Mouse (Mus musculus) midbrain, embryonic 14.5 days (tissue): ENCODE results near the gene Adh1. TPM values are rescaled to one million over a fixed set of nuclear protein-coding genes. Genes with fewer than 3 reads are reported as not detected.

ENCODE experiments used
- ATAC-seq: fragments of 200-750 bp; cut with Nextera tagmentation; 2 replicates; pipeline ENCODE4 v1.8.0; 2017; ENCODE audit warnings: moderate number of reproducible peaks, moderate library complexity; ENCODE audit not compliant: low FRiP score, low TSS enrichment
- DNase-seq: peaks from one replicate; pipeline ENCODE4 v3.0.0-alpha.2; 2015
- H3K27ac ChIP-seq: fragments of 300-500 bp; sonication (generic); replicated peaks from 2 replicates; pipeline ENCODE4 v1.5.1; 2014; ENCODE audit warnings: mild to moderate bottlenecking, low read depth, low read length, moderate library complexity
- H3K27me3 ChIP-seq: fragments of 300-500 bp; sonication (generic); 2 replicates; pipeline ENCODE4 v1.6.1; 2014; ENCODE audit warnings: low read length, control low read depth, mixed read lengths; ENCODE audit not compliant: control insufficient read depth, insufficient read depth
- H3K36me3 ChIP-seq: fragments of 300-500 bp; sonication (generic); 2 replicates; pipeline ENCODE4 v1.6.1; 2014; ENCODE audit warnings: low read length, control low read depth; ENCODE audit not compliant: control insufficient read depth, insufficient read depth
- H3K4me1 ChIP-seq: fragments of 300-500 bp; sonication (generic); 2 replicates; pipeline ENCODE4 v1.6.1; 2014; ENCODE audit warnings: mild to moderate bottlenecking, antibody characterized with exemption, low read length, control low read depth; ENCODE audit not compliant: control insufficient read depth, insufficient read depth
- H3K4me2 ChIP-seq: fragments of 300-500 bp; sonication (generic); 2 replicates; pipeline ENCODE4 v1.6.1; 2014; ENCODE audit warnings: mild to moderate bottlenecking, low read length, moderate library complexity
- H3K4me3 ChIP-seq: fragments of 300-500 bp; sonication (generic); replicated peaks from 2 replicates; pipeline ENCODE4 v1.5.1; 2014; ENCODE audit warnings: low read depth, low read length
- H3K9ac ChIP-seq: fragments of 300-500 bp; sonication (generic); replicated peaks from 2 replicates; pipeline ENCODE4 v1.6.1; 2014; ENCODE audit warnings: mild to moderate bottlenecking, low read length, moderate library complexity
- H3K9me3 ChIP-seq: fragments of 300-500 bp; sonication (generic); 2 replicates; pipeline ENCODE4 v1.6.1; 2016; ENCODE audit warnings: low read length, control low read depth, mixed read lengths; ENCODE audit not compliant: control insufficient read depth
- WGBS: fragments of 180-500 bp; shearing (Covaris S2); extraction: QIAGEN DNeasy Blood & Tissue Kit; methylation state at CpG from one replicate; pipeline ENCODE4 v1.1.7; 2014; 5-methylcytosine and 5-hydroxymethylcytosine counted together
- polyA plus RNA-seq: library from polyadenylated mRNA; unstranded; fragments of >200 nt; fragmentation: Nextera tagmentation; extraction: Ambion mirVana; gene quantifications from 2 replicates; pipeline ENCODE4 v1.2.1, GENCODE M21; 2014

The Adh1 gene
- polyA plus RNA-seq, 1 experiment from 2014 or later, result 0.51 TPM

DNA sequence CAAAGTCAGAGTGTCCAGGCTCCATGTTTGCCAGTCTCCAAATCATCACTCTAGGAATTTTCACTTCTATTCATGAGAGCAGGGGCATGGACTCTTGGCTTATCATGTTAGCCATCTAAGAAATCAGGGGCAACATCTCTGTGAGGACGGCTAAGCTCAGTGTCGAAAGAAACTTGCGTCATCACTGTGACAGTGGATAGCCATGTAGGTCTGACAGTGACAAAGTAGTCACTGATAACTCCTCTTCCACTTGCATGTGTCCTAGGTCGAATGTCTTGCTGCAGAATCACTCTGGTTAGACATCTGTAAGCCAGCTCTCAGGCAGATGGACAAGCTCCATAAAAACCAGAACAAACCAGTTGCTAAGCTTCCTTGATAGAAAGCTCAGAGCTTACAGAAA lies 1.8 kb downstream of the Adh1 start:
- DNase-seq (no peak), ATAC-seq (no peak)
- H3K9ac ChIP-seq, result no peak overlapping the region
- no peaks in the 10 kb centered on the region for H3K4me1 ChIP-seq
- WGBS, result 86% methylated on average over 4 of the region's 4 CpGs
- H3K36me3 ChIP-seq, result no peaks in the 10 kb centered on the region
- no peak overlapping the region for H3K4me3 ChIP-seq
- no peaks in the 10 kb centered on the region for H3K27me3 ChIP-seq
- no peak overlapping the region for H3K27ac ChIP-seq
- no peaks in the 10 kb centered on the region for H3K9me3 ChIP-seq
- no peak overlapping the region for H3K4me2 ChIP-seq

DNA sequence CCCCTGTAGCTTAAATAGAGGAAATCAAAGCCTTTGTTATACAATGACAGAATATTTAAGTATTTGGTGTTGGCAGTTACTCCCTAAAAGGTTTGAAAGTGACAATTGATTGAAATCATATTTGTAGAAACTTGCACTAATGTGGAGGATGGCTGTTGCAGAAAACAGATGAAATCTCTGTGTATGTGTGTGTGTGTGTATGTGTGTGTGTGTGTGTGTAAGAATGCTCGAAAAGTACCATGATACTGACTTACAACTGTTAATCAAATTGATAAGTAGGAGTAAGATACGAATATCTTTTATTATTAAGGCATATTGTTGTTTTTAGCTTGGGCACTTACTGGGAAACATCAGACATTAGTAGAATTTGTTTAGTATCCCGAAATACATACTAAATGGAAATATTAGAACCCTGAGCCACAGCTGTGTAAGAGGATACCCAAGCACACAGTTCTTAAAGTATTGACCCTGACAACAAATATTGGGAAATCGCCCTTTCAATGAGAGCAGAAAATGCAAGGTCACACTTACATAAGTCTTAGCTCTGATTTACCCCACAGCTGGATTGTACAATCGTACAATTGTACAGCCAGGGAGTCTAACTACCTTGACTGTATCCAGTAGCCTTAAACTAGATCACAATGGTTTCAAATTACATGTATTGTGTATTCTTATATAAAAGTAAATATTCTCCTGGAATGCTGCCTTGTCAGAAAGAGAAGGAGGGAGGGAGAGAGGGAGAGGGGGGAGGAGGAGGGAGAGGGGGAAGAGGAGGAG lies 2.6 kb downstream of the Adh1 start:
- Histone ChIP-seq H3K9ac (no peak overlapping the region), H3K27ac (no peak overlapping the region), H3K4me1 (no peaks in the 10 kb centered on the region), H3K9me3 (no peaks in the 10 kb centered on the region), H3K4me2 (no peak overlapping the region), H3K36me3 (no peaks in the 10 kb centered on the region), H3K4me3 (no peak overlapping the region), H3K27me3 (no peaks in the 10 kb centered on the region)
- ATAC-seq (no peak), DNase-seq (no peak)
- WGBS, result 85% methylated on average over 5 of the region's 5 CpGs

GRCm38 (mm10) chr3:138264648-138265047 lies 3.9 kb downstream of the Adh1 start:
- no peaks in the 10 kb centered on the region for H3K27me3 ChIP-seq
- no peak overlapping the region for H3K4me2 ChIP-seq
- no peak overlapping the region for H3K4me3 ChIP-seq
- H3K27ac ChIP-seq, result no peak overlapping the region
- H3K36me3 ChIP-seq, result no peaks in the 10 kb centered on the region
- H3K4me1 ChIP-seq, result no peaks in the 10 kb centered on the region
- no peak overlapping the region for H3K9ac ChIP-seq
- ATAC-seq (no peak), DNase-seq (no peak)
- 75% methylated on average over 3 of the region's 3 CpGs for WGBS
- H3K9me3 ChIP-seq, result no peaks in the 10 kb centered on the region

GRCm38 (mm10) chr3:138270507-138270906 lies 9.7 kb downstream of the Adh1 start:
- no peaks in the 10 kb centered on the region for H3K9me3 ChIP-seq
- no peak overlapping the region for H3K27ac ChIP-seq
- no peaks in the 10 kb centered on the region for H3K36me3 ChIP-seq
- H3K4me2 ChIP-seq, result no peak overlapping the region
- DNase-seq (no peak), ATAC-seq (no peak)
- WGBS, result 46% methylated on average over 1 of the region's 1 CpGs
- H3K9ac ChIP-seq, result no peak overlapping the region
- H3K4me3 ChIP-seq, result no peak overlapping the region
- no peaks in the 10 kb centered on the region for H3K27me3 ChIP-seq
- H3K4me1 ChIP-seq, result no peaks in the 10 kb centered on the region

GRCm38 (mm10) chr3:138271297-138271696 lies 10.5 kb downstream of the Adh1 start:
- ATAC-seq, result no peak
- Histone ChIP-seq H3K4me1 (no peaks in the 10 kb centered on the region), H3K9ac (no peak overlapping the region), H3K36me3 (no peaks in the 10 kb centered on the region), H3K4me2 (no peak overlapping the region), H3K4me3 (no peak overlapping the region), H3K27me3 (no peaks in the 10 kb centered on the region), H3K9me3 (no peaks in the 10 kb centered on the region), H3K27ac (no peak overlapping the region)
- 98% methylated on average over 2 of the region's 2 CpGs for WGBS
- no peak for DNase-seq

DNA sequence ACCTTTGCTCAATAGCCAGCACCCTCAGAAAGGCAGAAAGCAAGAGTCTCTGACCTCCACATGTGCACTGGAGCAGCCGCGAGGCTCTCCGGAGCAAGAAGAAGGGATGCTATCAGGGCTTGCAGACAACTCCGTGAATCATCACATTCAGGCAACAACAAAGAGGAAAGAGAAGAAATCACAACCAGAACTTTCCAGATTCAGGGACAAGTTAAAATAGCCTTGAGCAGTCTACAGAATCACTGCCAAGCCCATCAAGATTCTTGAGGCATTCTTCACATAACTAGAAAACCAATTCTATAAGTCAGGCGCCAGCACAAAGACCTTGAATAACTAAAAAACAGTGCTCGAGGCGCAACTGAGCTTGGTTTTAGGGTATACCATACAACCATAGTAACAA lies 12.3 kb downstream of the Adh1 start:
- Histone ChIP-seq H3K9me3 (no peaks in the 10 kb centered on the region), H3K4me2 (no peak overlapping the region), H3K4me1 (no peaks in the 10 kb centered on the region), H3K9ac (no peak overlapping the region), H3K27me3 (no peaks in the 10 kb centered on the region), H3K27ac (no peak overlapping the region), H3K36me3 (no peaks in the 10 kb centered on the region), H3K4me3 (no peak overlapping the region)
- WGBS, result 92% methylated on average over 7 of the region's 7 CpGs
- DNase-seq (no peak), ATAC-seq (no peak)

DNA sequence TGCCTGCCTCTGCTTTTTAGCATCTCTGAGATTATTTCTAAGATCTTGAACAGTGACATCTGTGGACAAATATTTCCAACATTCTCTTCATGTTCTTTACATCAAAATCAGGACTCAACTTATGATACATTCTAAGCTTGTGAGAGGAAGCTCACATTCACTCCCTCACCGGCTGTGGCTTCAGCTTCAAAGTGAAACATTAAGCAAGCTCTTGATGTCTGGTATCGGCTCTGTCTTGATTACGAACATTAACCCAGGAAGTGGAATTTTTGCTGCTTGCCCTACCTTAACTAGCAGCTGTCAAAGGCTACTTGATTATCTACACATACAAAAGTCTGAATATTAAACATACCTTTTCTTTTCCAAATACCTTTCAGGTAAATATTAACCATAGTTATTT lies 14.3 kb downstream of the Adh1 start:
- no peak for DNase-seq
- H3K4me2 ChIP-seq, result no peak overlapping the region

GRCm38 (mm10) chr3:138282556-138282955 lies 21.8 kb downstream of the Adh1 start:
- no peak for DNase-seq
- WGBS, result 45% methylated on average over 9 of the region's 9 CpGs
- no peaks in the 10 kb centered on the region for H3K36me3 ChIP-seq
- no peak for ATAC-seq
- H3K4me3 ChIP-seq, result no peak overlapping the region
- H3K4me1 ChIP-seq, result no peaks in the 10 kb centered on the region
- no peaks in the 10 kb centered on the region for H3K9me3 ChIP-seq
- H3K9ac ChIP-seq, result no peak overlapping the region
- no peaks in the 10 kb centered on the region for H3K27me3 ChIP-seq
- H3K4me2 ChIP-seq, result no peak overlapping the region
- H3K27ac ChIP-seq, result no peak overlapping the region

More for the DNA sequence above, 14.3 kb downstream of the Adh1 start:
- 93% methylated on average over 3 of the region's 3 CpGs for WGBS
- Histone ChIP-seq H3K27ac (no peak overlapping the region), H3K27me3 (no peaks in the 10 kb centered on the region), H3K36me3 (no peaks in the 10 kb centered on the region), H3K9ac (no peak overlapping the region), H3K9me3 (no peaks in the 10 kb centered on the region), H3K4me3 (no peak overlapping the region), H3K4me1 (no peaks in the 10 kb centered on the region)
- ATAC-seq, result no peak

DNA sequence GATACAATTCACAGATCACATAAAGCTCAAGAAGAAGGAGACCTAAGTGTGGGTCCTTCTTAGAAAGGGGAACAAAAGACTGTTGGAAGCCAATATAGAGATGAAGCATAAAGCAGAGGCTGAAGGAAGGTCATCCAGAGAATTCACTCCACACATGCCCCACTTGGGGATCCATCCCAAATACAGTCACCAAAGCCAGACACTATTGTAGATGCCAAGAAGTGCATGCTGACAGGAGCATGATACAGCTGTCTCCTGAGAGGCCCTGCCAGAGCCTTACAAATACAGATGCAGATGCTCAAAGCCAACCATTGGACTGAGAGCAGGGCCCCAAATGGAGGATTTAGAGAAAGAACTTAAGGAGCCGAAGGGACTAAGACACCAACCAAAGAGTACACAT lies 23.0 kb downstream of the Adh1 start:
- Histone ChIP-seq H3K36me3 (no peaks in the 10 kb centered on the region), H3K9ac (no peak overlapping the region), H3K4me1 (no peaks in the 10 kb centered on the region), H3K27ac (no peak overlapping the region), H3K4me2 (no peak overlapping the region), H3K27me3 (no peaks in the 10 kb centered on the region), H3K4me3 (no peak overlapping the region), H3K9me3 (no peaks in the 10 kb centered on the region)
- DNase-seq (no peak), ATAC-seq (no peak)
- 100% methylated on average over 1 of the region's 1 CpGs for WGBS
